Mouse (Mus musculus): Measurements from ENCODE around the gene Mvp. TPM values are rescaled to one million over a fixed set of nuclear protein-coding genes. Genes with fewer than 3 reads are reported as not detected.
A peak's percentile ranks its signal among the peaks of the same experiment; 100 is the strongest.

Mvp gene
- total and polyA plus RNA-seq, 2 experiments, result 23.4 to 39.4 TPM

DNA sequence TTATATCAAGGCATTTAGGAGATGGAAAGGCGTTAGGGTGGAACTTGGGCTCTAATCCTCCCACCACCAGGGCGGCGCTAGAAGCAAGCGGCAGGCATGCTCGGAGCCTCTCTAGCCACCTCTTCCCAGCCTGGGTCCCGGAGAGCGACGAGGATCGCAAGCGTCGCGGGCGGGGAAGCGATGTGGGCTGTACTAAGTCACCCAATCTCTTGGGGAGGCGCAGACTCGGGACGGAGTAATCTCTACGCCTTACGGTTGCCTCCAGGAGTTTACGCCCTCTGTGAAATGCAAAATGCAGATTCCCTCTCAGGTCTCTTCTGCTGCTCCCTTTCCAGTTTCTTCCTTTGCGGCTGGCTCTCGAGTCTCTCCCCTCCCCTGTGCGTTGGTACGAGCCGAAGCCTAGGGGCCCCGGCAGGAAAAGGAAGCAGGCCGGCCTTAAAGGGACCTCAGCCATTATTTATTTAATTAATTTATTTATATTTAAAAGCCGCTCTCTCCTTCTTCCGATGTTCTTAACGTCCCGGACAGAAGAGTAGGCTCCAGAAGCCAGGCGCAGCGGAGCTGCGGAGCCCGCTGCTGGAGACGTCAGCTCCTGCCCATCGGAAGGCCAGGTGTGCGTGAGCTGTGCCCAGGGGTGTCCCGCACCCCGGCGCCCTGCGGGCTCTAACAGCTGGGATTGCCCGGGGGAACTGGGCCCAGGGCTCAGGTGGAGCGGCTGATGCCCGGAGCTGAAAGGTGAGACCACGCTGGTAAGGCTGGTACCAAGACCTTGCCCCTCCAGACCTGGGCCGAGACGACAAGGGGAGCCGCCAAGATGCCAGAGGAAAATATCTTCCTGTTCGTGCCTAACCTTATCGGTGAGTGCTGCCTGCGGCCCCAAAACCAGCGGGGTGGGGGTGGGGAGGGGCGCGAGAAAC is 38.2 kb downstream of the Mvp start, which contains the start of gene Cdiptos:
Gene Cdiptos, minus strand, starts transcription at position 149 of the 917 bp plus-strand sequence.
- Histone ChIP-seq H3K36me3 (ENCODE audit: control insufficient read depth, insufficient read depth, low read length) (peaks cover 2% of the 10 kb centered on the region; the same call in 1 of the 2 replicates), H3K4me1 (ENCODE audit: control insufficient read depth, insufficient read depth, low read length) (peaks cover 4% of the 10 kb centered on the region), H3K79me2 (ENCODE audit: control insufficient read depth, insufficient read depth, low read length) (peaks cover 7% of the 10 kb centered on the region; the same call in 1 of the 2 replicates), H3K27ac (replicated peaks; ENCODE audit: insufficient read depth, low read depth, low read length) (peak within 1 kb of the TSS; percentile 92), H3K4me3 (ENCODE audit: insufficient read depth, low read depth, low read length) (peak within 1 kb of the TSS; percentile 86), H3K27me3 (ENCODE audit: control insufficient read depth, insufficient read depth, low read length) (no peaks in the 10 kb centered on the region), H3K9ac (ENCODE audit: low read depth, low read length) (peak within 1 kb of the TSS; percentile 93)
- no peak for TF ChIP-seq POLR2A (IDR thresholded peaks at IDR 0.05; ENCODE audit: extremely low read depth, insufficient read depth, low read length)
- peak; percentile 96 for TF ChIP-seq CTCF (IDR thresholded peaks at IDR 0.05; ENCODE audit: low read depth, low read length)
- WGBS, result under 1% methylated on average over 55 of the region's 55 CpGs
- DNase-seq (ENCODE audit: extremely low read depth, low read depth, low spot score), result peak; percentile 87

DNA sequence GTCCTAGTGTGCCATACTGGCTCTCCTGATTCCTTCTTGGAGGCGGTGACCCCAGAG is 38.7 kb downstream of the Mvp start, which contains the start of gene Cdipt:
Gene Cdipt, plus strand, starts transcription at position 22 of the 57 bp plus-strand sequence.
- DNase-seq (ENCODE audit: extremely low read depth, low read depth, low spot score), result no peak
- Histone ChIP-seq H3K27ac (replicated peaks; ENCODE audit: insufficient read depth, low read depth, low read length) (peak within 1 kb of the TSS; percentile 92), H3K36me3 (ENCODE audit: control insufficient read depth, insufficient read depth, low read length) (peaks cover 2% of the 10 kb centered on the region; the same call in 1 of the 2 replicates), H3K4me1 (ENCODE audit: control insufficient read depth, insufficient read depth, low read length) (peaks cover 4% of the 10 kb centered on the region), H3K79me2 (ENCODE audit: control insufficient read depth, insufficient read depth, low read length) (peaks cover 7% of the 10 kb centered on the region; the same call in 1 of the 2 replicates), H3K27me3 (ENCODE audit: control insufficient read depth, insufficient read depth, low read length) (no peaks in the 10 kb centered on the region), H3K9ac (ENCODE audit: low read depth, low read length) (peak within 1 kb of the TSS; percentile 93), H3K4me3 (ENCODE audit: insufficient read depth, low read depth, low read length) (peak within 1 kb of the TSS; percentile 86)
- TF ChIP-seq CTCF (IDR thresholded peaks at IDR 0.05; ENCODE audit: low read depth, low read length) (no peak), POLR2A (IDR thresholded peaks at IDR 0.05; ENCODE audit: extremely low read depth, insufficient read depth, low read length) (no peak)
- WGBS, result 4% methylated on average over 1 of the region's 1 CpGs

DNA sequence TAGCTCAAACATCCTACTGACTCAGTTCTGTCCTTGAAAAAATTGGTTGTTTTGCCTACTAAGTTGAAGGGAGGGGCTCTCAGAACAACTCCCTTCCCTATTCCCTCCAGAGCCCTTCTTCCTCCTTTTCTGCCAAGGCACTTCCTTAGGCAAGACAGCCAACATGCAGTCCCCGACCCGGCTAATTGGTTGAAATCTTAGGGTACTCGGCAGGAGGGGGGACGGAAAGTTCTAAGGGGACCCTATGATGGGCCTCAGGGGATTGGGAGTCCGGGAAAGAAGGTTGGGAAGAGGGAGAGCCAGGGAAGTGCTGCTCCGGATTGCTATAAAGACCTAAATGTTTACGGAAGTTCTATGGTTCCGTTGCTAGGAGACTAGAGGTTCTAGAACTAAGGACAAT is 38.9 kb downstream of the Mvp start:
- Histone ChIP-seq H3K4me1 (ENCODE audit: control insufficient read depth, insufficient read depth, low read length) (peaks cover 4% of the 10 kb centered on the region), H3K4me3 (ENCODE audit: insufficient read depth, low read depth, low read length) (peak overlapping the region; percentile 86; the same call in 1 of the 2 replicates), H3K9ac (ENCODE audit: low read depth, low read length) (no peak overlapping the region; the same call in 1 of the 2 replicates), H3K79me2 (ENCODE audit: control insufficient read depth, insufficient read depth, low read length) (peaks cover 7% of the 10 kb centered on the region; the same call in 1 of the 2 replicates), H3K36me3 (ENCODE audit: control insufficient read depth, insufficient read depth, low read length) (peaks cover 2% of the 10 kb centered on the region; the same call in 1 of the 2 replicates), H3K27me3 (ENCODE audit: control insufficient read depth, insufficient read depth, low read length) (no peaks in the 10 kb centered on the region), H3K27ac (replicated peaks; ENCODE audit: insufficient read depth, low read depth, low read length) (peak overlapping the region; percentile 41)
- WGBS, result 14% methylated on average over 8 of the region's 8 CpGs
- peak; percentile 12 for DNase-seq (ENCODE audit: extremely low read depth, low read depth, low spot score)
- TF ChIP-seq CTCF (IDR thresholded peaks at IDR 0.05; ENCODE audit: low read depth, low read length), result no peak

DNA sequence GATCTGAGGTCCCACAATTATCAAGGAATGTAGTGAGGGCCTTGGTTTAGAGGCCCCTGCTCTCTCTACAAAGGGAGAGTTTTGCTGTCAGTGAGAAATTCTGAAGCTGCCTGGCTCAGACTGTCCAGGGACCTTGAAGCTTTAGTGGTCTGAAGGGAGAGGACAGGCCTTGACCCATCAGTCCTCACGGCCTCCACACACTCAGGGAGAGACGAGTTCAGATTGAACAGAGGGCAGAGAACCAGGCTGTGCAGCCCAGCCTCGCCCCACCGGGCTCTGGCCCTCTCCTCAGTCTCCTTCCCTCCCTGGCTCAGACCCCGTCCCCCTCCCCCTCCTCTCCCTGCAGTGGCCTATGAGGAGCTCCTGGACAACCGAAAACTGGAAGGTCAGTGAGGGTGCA is 47.1 kb downstream of the Mvp start:
- Histone ChIP-seq H3K4me1 (ENCODE audit: control insufficient read depth, insufficient read depth, low read length) (no peaks in the 10 kb centered on the region), H3K4me3 (ENCODE audit: insufficient read depth, low read depth, low read length) (no peak overlapping the region), H3K27me3 (ENCODE audit: control insufficient read depth, insufficient read depth, low read length) (no peaks in the 10 kb centered on the region), H3K9ac (ENCODE audit: low read depth, low read length) (no peak overlapping the region), H3K79me2 (ENCODE audit: control insufficient read depth, insufficient read depth, low read length) (no peaks in the 10 kb centered on the region), H3K27ac (replicated peaks; ENCODE audit: insufficient read depth, low read depth, low read length) (no peak overlapping the region), H3K36me3 (ENCODE audit: control insufficient read depth, insufficient read depth, low read length) (no peaks in the 10 kb centered on the region)
- no peak for TF ChIP-seq POLR2A (IDR thresholded peaks at IDR 0.05; ENCODE audit: extremely low read depth, insufficient read depth, low read length)
- TF ChIP-seq CTCF (IDR thresholded peaks at IDR 0.05; ENCODE audit: low read depth, low read length), result no peak
- WGBS, result 87% methylated on average over 6 of the region's 6 CpGs
- no peak for DNase-seq (ENCODE audit: extremely low read depth, low read depth, low spot score)

DNA sequence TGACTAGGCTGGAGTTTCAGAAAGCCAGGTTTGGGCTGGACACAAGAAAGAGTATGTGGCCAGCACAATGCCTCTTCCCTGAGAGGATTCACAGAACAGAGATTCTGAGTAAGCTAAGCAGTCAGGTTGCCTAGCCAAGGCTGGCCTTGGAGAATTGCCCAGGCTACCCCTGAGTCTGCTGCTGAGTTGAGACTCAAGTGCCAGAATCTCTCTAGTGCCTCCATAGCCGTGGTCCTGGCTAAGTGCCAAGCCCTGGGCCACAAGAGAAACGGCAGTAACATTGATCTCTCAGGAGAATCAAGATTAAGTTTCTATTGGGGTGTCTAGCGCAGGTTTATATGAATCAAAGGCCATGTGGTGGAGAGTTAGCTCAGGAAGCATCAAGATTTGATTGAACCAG is 48.9 kb downstream of the Mvp start:
- H3K27me3 ChIP-seq (ENCODE audit: control insufficient read depth, insufficient read depth, low read length), result no peaks in the 10 kb centered on the region
- WGBS, result 41% methylated on average over 3 of the region's 3 CpGs
- DNase-seq (ENCODE audit: extremely low read depth, low read depth, low spot score), result no peak

More for the DNA sequence above, 48.9 kb downstream of the Mvp start:
- Histone ChIP-seq H3K27ac (replicated peaks; ENCODE audit: insufficient read depth, low read depth, low read length) (no peak overlapping the region), H3K79me2 (ENCODE audit: control insufficient read depth, insufficient read depth, low read length) (no peaks in the 10 kb centered on the region), H3K9ac (ENCODE audit: low read depth, low read length) (no peak overlapping the region), H3K4me3 (ENCODE audit: insufficient read depth, low read depth, low read length) (no peak overlapping the region), H3K36me3 (ENCODE audit: control insufficient read depth, insufficient read depth, low read length) (no peaks in the 10 kb centered on the region), H3K4me1 (ENCODE audit: control insufficient read depth, insufficient read depth, low read length) (no peaks in the 10 kb centered on the region)
- no peak for TF ChIP-seq POLR2A (IDR thresholded peaks at IDR 0.05; ENCODE audit: extremely low read depth, insufficient read depth, low read length)
- TF ChIP-seq CTCF (IDR thresholded peaks at IDR 0.05; ENCODE audit: low read depth, low read length), result no peak
